Mouse (Mus musculus) frontal cortex, adult (tissue): Measurements from ENCODE around the gene Stt3b.
A peak's percentile ranks its signal among the peaks of the same experiment; 100 is the strongest.

Experiments
- ATAC-seq: cut with Nextera tagmentation; 2 replicates; pipeline ENCODE4 v1.9.2; 2017; ENCODE audit warnings: mild to moderate bottlenecking, moderate library complexity, mixed read lengths; ENCODE audit not compliant: low TSS enrichment

Stt3b gene

DNA sequence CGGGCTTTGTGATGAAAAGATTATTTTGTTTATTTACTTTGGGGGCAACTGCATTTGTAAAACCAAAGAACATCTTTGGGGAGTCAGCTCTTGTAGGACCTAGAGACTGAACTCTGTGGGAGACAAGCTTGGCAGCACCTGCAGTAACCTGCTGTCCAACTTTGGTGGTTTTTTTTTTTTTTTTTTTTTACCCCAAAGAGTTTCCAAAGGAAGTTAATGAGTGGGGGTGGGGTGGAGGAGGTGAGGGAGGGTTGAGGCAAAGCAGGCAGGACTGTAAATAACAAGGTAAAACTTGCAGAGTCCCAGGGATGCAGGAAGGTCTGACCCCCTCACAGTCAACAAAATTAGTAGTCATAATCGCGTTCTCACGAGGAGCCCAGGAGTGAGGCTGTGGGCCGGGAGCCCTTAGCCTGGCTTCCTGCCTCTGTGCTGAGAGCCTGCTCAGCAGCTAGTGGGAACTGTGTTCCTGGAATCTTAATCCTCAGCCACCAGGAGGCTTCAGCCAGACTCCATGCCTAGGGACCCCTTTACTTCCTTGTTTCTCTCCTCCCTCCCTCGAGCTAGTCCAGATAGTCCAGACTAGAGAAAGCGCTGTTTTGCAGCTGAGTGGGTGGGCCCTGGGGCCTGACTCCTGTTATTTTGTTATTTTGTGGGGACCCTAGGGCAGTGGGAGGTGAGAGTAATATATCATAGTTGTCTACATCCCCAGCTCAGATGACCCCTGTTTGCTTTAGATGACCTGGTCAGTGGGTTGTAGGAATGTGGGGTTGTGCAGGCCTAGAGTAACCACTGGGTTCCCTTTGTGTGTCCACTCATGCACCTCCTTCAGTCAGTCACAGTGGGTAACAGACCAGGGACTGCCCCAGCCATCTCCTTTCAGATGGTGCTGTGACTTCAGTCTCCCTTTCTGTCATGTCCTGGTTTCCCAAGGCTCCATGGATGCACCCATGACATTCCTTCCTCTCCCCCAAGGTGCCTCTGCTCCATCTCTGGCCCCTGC is 95.3 kb downstream of the Stt3b start:
- ATAC-seq: no peak

DNA sequence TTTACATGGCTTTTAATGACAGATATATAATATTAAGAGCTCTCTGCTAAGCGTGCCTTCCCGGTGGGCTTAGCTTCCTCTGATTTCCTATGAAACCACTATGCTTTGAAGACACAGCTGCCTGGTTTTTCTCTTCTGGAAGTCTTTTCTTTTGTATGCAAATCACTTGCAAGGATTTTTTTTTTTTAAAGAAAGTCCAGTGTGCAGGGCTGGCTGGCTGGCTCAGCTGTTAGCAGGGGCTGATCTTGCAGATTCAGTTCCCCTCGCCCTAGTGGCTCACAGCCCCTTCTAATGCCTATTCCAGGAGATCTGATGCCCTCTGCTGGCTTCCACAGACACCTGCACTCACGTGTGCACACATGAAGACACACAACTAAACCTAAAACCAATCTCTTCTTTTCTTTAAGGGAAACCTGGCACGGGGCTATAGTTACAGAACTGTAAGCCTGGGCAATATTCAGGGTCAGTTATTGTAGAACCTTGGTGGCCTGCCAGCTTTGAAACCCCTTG is 96.4 kb downstream of the Stt3b start:
- ATAC-seq: no peak

DNA sequence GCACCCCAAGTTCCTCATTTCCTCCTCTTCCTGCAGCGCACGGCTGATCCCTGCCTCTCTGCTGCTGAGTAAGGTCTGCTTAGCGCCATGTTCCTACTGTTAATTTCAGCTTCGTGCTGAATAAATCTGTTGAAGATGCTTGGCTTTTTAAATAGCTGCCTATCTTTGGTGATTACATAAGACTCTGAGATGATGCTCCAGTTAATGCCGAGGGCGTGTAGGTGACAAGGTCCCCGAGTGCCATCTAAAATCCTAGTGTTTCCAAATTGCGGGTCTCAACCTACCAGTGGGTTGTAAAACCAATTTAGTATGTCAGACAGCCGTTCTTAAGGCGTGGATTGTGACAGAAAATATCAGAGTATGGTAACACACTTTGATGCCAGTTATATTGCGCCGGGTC is 99.7 kb downstream of the Stt3b start:
- ATAC-seq: peak; percentile 57

DNA sequence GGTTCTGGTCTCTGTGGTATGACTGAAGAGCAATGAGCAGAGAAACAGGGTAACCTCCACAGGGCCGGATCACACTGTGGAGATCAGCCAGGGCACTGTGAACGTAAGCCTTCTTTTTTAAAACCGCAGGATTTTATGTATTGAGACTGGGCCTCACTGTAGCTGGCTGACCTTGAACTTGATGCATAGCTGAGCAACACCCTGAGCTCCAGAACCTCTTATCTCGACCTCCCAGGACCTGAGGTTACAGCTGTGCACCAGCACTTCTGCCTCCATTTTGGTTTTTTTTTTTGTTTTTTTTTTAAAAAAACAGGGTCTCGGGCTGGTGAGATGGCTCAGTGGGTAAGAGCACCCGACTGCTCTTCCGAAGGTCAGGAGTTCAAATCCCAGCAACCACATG is 100.5 kb downstream of the Stt3b start:
- ATAC-seq: no peak

DNA sequence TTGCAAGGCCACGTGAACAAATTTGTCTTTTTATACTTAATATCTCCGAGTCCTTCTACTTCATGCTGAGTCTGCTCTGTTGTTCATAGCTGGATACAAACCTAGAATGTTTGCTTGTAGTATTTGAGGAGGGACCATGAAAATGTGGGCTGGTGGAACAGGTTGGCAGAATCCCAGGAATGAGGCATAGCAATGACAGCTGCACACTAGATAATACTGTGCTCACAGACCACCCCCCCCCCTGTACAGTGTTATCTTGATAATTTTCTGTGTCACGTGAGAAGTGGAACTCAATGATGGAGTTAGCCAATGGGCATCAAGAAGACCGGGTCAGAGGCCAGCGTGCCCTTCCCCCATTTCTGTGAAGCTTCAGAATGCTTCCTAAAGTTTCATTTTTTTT is 104.0 kb downstream of the Stt3b start:
- ATAC-seq: no peak

DNA sequence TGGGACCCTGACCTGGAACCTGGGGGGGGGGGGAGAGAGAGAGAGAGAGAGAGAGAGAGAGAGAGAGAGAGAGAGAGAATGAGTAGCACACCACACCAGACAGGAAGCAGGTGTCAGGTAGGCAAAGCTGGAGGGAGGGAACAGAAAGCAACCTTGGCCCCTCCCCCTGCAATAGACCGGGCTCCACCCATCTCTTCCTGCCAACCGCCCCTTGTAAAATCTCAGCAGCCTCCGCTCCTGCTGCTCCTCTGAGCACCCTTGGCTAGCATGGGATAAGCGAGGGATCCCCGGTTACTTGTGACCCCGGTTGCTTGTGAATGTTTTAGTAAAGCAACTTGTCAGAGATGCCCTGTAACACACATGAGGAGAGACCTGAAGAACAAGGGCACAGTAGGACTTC is 104.7 kb downstream of the Stt3b start:
- peak; percentile 57 for ATAC-seq

DNA sequence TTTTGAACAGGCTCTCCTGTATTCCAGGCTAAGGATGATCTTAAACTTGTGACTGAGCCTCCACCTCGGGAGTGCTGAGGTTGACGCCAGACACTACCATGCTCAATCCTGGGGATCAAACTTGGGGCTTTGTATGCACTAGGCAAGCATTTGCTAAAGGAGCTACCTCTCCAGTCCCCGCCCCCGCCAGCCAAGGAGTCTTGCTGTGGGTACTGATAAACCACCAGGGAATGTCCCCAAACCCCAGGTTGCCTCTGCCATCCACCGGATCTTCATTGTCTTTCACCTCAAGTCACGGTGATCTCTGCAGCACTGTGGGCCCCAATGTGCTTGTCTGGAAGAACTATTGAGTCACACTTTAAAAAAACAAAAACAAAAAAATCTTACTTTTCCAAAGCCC is 107.1 kb downstream of the Stt3b start:
- ATAC-seq: no peak

DNA sequence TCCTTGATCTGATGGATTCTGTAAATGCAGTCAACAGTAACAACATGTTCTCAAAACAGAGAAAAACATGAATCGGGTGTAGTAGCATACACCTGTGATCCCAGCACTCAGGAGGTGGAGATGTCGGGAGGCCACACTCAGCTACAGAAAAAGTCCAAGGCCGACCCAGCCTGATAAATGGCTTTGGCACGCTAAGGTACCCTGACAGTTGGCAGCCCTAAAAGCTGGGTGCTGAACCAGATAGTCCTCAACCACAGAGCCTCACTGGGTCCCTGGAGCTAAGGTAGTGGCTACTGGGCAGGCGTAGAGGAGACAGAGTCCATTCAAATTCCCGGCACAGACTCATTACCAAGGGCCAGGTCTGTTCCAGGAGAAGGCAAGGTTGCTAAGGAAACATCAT is 109.0 kb downstream of the Stt3b start:
- ATAC-seq: no peak

DNA sequence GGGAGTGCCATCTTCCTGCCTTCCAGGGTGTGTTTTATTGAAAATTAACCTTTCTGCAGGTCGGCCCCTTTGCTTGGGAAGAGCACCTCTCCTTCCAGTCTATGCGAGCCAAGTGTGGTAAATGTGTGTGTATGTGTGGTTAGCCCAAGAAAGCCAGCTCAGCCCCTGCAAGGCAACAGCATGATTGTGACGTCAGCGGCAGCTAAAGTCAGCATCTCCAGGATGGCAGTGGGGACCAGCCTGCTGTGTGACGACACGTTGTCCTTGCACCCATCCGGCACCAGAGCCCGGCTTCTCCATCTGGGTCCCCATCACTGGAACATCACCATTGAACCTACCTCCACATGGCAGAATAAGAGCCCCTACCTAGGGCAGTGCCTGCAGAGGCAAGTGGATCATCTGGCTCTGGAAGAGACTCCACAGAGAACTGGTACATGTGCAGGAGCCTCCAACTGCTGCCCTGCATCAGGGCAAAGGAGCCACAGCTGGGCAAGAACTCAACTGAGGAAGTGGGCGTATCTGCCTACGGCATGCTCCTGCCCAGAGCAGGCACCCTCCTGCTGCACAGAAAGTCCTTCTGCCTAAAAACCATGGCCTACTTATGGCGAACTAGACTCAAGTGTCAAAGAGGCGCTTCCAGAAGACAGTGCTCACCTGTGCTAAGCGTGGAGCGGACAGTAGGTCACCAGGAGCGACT is 109.9 kb downstream of the Stt3b start:
- ATAC-seq: peak; percentile 53

DNA sequence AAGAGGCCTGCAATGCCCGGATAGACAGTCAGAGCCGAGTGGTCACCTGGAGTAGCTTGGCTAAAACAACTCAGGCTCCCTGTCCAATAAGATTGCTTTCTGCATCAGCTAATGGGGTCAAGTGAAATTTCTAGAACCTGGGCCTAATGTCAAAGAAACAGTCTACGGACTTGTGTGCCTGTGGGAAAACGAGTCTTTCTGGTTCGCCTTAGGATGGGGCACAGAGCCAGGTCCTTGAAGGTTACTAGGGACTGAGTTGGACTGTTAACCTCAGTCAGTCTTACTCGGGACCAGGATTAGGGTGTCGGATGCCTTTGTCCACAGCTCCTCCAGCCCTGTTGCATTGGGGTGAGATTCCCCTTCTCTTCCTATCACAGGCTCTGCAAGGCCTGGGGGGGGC is 113.1 kb downstream of the Stt3b start:
- no peak for ATAC-seq

DNA sequence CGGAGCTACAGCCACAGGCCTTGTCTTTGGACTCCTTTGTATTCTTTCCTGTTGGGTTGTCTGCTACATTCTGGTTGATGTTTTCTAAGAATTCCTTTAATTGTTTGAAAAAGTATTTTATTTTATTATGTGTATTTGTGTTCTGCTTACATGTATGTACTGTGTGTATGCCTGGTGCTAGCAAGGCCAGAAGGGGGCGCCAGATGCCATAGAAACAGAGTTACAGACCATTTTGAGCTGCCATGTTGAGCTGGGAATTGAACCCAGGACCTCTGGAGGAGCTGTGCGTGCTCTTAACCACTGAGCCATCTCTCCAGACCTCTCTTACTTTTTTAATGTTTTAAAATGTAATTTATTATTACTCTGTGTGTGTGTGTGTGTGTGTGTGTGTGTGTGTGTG is 117.3 kb downstream of the Stt3b start:
- ATAC-seq: no peak
